Mouse (Mus musculus) kidney, adult 2 months (tissue): ENCODE results near the gene Cdk12. TPM values are rescaled to one million over a fixed set of nuclear protein-coding genes. Genes with fewer than 3 reads are reported as not detected.

Experiments
- DNase-seq: peaks from one replicate; pipeline ENCODE4 v3.0.0; 2021
- H3K27ac ChIP-seq: fragments of 200-500 bp; 2 replicates; pipeline ENCODE4 v1.5.1; 2012; ENCODE audit warnings: low read depth, low read length, control low read depth, inconsistent platforms; ENCODE audit not compliant: insufficient read depth
- H3K27me3 ChIP-seq: fragments of 200-500 bp; replicated peaks from 2 replicates; pipeline ENCODE4 v1.6.1; 2012; ENCODE audit warnings: mild to moderate bottlenecking, moderate library complexity, low read length, inconsistent platforms; ENCODE audit not compliant: control insufficient read depth, insufficient read depth
- H3K36me3 ChIP-seq: fragments of 200-500 bp; 2 replicates; pipeline ENCODE4 v1.6.1; 2012; ENCODE audit warnings: mild to moderate bottlenecking, moderate library complexity, low read length, inconsistent platforms; ENCODE audit not compliant: control insufficient read depth, insufficient read depth
- H3K4me1 ChIP-seq: fragments of 200-500 bp; 2 replicates; pipeline ENCODE4 v1.6.1; 2011; ENCODE audit warnings: low read length; ENCODE audit not compliant: control insufficient read depth, insufficient read depth
- H3K4me3 ChIP-seq: fragments of 200-500 bp; 2 replicates; pipeline ENCODE4 v1.5.1; 2011; ENCODE audit warnings: mild to moderate bottlenecking, low read depth, low read length, control low read depth; ENCODE audit not compliant: insufficient read depth
- CTCF ChIP-seq: fragments of 200-500 bp; conservative IDR thresholded peaks from 2 replicates; pipeline ENCODE4 v1.5.1; 2011; ENCODE audit warnings: low read depth, mild to moderate bottlenecking, control low read depth, low read length, moderate library complexity, mixed read lengths; ENCODE audit not compliant: insufficient read depth, insufficient read length
- POLR2A ChIP-seq: fragments of 200-500 bp; IDR thresholded peaks from one replicate; pipeline ENCODE4 v1.6.1; 2011; ENCODE audit warnings: low read depth, low read length, control low read depth
- WGBS: fragments of 180-500 bp; shearing (Covaris S2); methylation state at CpG from one replicate; pipeline ENCODE4 v1.1.7; 2018; 5-methylcytosine and 5-hydroxymethylcytosine counted together
- polyA plus RNA-seq: library from polyadenylated mRNA; depleted of rRNA; stranded (reverse); fragments of >200 nt; gene quantifications from 2 replicates; pipeline ENCODE4 v1.2.3, GENCODE M21; 2012

The Cdk12 gene
- polyA plus RNA-seq, 1 experiment = 12.0 TPM

- 6% methylated on average over 14 of the region's 17 CpGs for WGBS
- Histone ChIP-seq H3K27me3 (no peaks in the 10 kb centered on the region), H3K4me1 (no peaks in the 10 kb centered on the region), H3K4me3 (no peak overlapping the region), H3K27ac (no peak overlapping the region), H3K36me3 (no peaks in the 10 kb centered on the region)
- TF ChIP-seq CTCF = no peak
- no peak for TF ChIP-seq POLR2A
- DNase-seq = no peak
Measured at GRCm38 (mm10) chr11:98284230-98284629, 81.4 kb downstream of the Cdk12 start.

GRCm38 (mm10) chr11:98285368-98285767, 82.5 kb downstream of the Cdk12 start:
- no peaks in the 10 kb centered on the region for H3K27me3 ChIP-seq
- WGBS = 58% methylated on average over 2 of the region's 2 CpGs
- no peak for DNase-seq
- no peak overlapping the region for H3K27ac ChIP-seq
- no peak for TF ChIP-seq CTCF
- no peak for TF ChIP-seq POLR2A
- no peaks in the 10 kb centered on the region for H3K4me1 ChIP-seq
- no peaks in the 10 kb centered on the region for H3K36me3 ChIP-seq
- no peak overlapping the region for H3K4me3 ChIP-seq

GRCm38 (mm10) chr11:98287531-98287930, 84.7 kb downstream of the Cdk12 start:
- no peak for DNase-seq
- no peak overlapping the region for H3K4me3 ChIP-seq
- no peaks in the 10 kb centered on the region for H3K27me3 ChIP-seq
- H3K36me3 ChIP-seq = no peaks in the 10 kb centered on the region
- no peak overlapping the region for H3K27ac ChIP-seq
- H3K4me1 ChIP-seq = no peaks in the 10 kb centered on the region
- no peak for TF ChIP-seq CTCF
- no peak for TF ChIP-seq POLR2A
- WGBS = 61% methylated on average over 5 of the region's 5 CpGs

- TF ChIP-seq POLR2A (no peak), CTCF (no peak)
- H3K36me3 ChIP-seq = no peaks in the 10 kb centered on the region
- DNase-seq = no peak
- H3K27ac ChIP-seq = no peak overlapping the region
- H3K27me3 ChIP-seq = no peaks in the 10 kb centered on the region
- H3K4me1 ChIP-seq = no peaks in the 10 kb centered on the region
- WGBS = 52% methylated on average over 7 of the region's 7 CpGs
- H3K4me3 ChIP-seq = no peak overlapping the region
Measured at GRCm38 (mm10) chr11:98287961-98288360, 85.1 kb downstream of the Cdk12 start.

- TF ChIP-seq POLR2A (no peak), CTCF (no peak)
- 48% methylated on average over 13 of the region's 13 CpGs for WGBS
- Histone ChIP-seq H3K27ac (no peak overlapping the region), H3K27me3 (no peaks in the 10 kb centered on the region), H3K4me3 (no peak overlapping the region), H3K4me1 (peaks cover 3% of the 10 kb centered on the region; the same call in 1 of the 2 replicates), H3K36me3 (no peaks in the 10 kb centered on the region)
- DNase-seq = peak; percentile 76
Measured at GRCm38 (mm10) chr11:98289873-98290272, 87.0 kb downstream of the Cdk12 start.

GRCm38 (mm10) chr11:98290906-98291305, 88.0 kb downstream of the Cdk12 start:
- TF ChIP-seq POLR2A (no peak), CTCF (no peak)

GRCm38 (mm10) chr11:98293070-98293469, 90.2 kb downstream of the Cdk12 start:
- 50% methylated on average over 2 of the region's 2 CpGs for WGBS
- H3K27me3 ChIP-seq = no peaks in the 10 kb centered on the region
- no peak for TF ChIP-seq CTCF
- TF ChIP-seq POLR2A = no peak
- peaks cover 14% of the 10 kb centered on the region; the same call in 1 of the 2 replicates for H3K4me1 ChIP-seq
- no peak overlapping the region for H3K27ac ChIP-seq
- no peaks in the 10 kb centered on the region for H3K36me3 ChIP-seq
- H3K4me3 ChIP-seq = no peak overlapping the region
- DNase-seq = peak; percentile 40

More at GRCm38 (mm10) chr11:98290906-98291305, 88.0 kb downstream of the Cdk12 start:
- H3K27ac ChIP-seq = no peak overlapping the region
- H3K4me3 ChIP-seq = no peak overlapping the region
- WGBS = 77% methylated on average over 2 of the region's 2 CpGs
- no peaks in the 10 kb centered on the region for H3K36me3 ChIP-seq
- H3K4me1 ChIP-seq = peaks cover 3% of the 10 kb centered on the region; the same call in 1 of the 2 replicates
- DNase-seq = no peak
- H3K27me3 ChIP-seq = no peaks in the 10 kb centered on the region
